Mouse (Mus musculus): ENCODE results near the gene Ptprg.

DNA sequence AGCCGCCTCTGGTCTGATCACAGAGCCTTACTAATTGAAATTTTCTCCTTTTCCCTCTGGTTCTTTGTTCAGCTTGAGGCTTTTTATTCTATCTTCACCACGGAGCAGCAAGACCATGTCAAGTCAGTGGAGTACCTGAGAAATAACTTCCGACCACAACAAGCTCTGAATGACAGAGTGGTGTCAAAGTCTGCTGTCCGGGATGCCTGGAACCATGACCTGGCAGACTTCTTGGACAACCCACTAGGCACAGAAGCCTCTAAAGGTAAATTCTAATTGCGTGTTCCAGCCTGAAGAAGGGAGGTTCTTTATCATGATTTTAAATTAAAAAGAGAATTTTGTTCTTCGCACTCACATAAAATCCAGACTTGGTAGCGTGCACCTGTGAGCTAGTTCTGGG is 568.6 kb downstream of the Ptprg start:
- TF ChIP-seq CTCF (IDR thresholded peaks at IDR 0.05; ENCODE audit: borderline replicate concordance, insufficient read depth, low read depth, low read length) = no peak
- TF ChIP-seq POLR2A (IDR thresholded peaks at IDR 0.05; ENCODE audit: borderline replicate concordance, insufficient read depth, low read length) = no peak

All from cerebellum, adult 2 months (tissue).